Mouse (Mus musculus) midbrain, embryonic 10.5 days (tissue): ENCODE measurements around the gene Ksr1. TPM values are rescaled to one million over a fixed set of nuclear protein-coding genes. Genes with fewer than 3 reads are reported as not detected.

Experiments used
- DNase-seq: peaks from one replicate; pipeline ENCODE4 v3.0.0-alpha.2; 2017; ENCODE audit warnings: low spot score
- H3K27ac ChIP-seq: fragments of 300-500 bp; sonication (generic); replicated peaks from 2 replicates; pipeline ENCODE4 v1.5.1; 2016; ENCODE audit warnings: mild to moderate bottlenecking
- H3K27me3 ChIP-seq: fragments of 300-500 bp; sonication (generic); 2 replicates; pipeline ENCODE4 v1.6.1; 2016; ENCODE audit warnings: low read depth, mild to moderate bottlenecking; ENCODE audit not compliant: poor library complexity, severe bottlenecking
- H3K36me3 ChIP-seq: fragments of 300-500 bp; sonication (generic); 2 replicates; pipeline ENCODE4 v1.6.1; 2016; ENCODE audit warnings: mild to moderate bottlenecking, moderate library complexity
- H3K4me1 ChIP-seq: fragments of 300-500 bp; sonication (generic); 2 replicates; pipeline ENCODE4 v1.6.1; 2016
- H3K4me3 ChIP-seq: fragments of 300-500 bp; sonication (generic); 2 replicates; pipeline ENCODE4 v1.5.1; 2016; ENCODE audit warnings: mild to moderate bottlenecking, moderate library complexity
- H3K9me3 ChIP-seq: fragments of 300-500 bp; sonication (generic); replicated peaks from 2 replicates; pipeline ENCODE4 v1.6.1; 2016; ENCODE audit warnings: mild to moderate bottlenecking
- WGBS: fragments of 180-500 bp; shearing (Covaris S2); methylation state at CpG from one replicate; pipeline ENCODE4 v1.1.7; 2016; 5-methylcytosine and 5-hydroxymethylcytosine counted together
- polyA plus RNA-seq: library from polyadenylated mRNA; unstranded; fragments of >200 nt; fragmentation: Nextera tagmentation; extraction: Ambion mirVana; gene quantifications from 2 replicates; pipeline ENCODE4 v1.2.1, GENCODE M21; 2016

The Ksr1 gene
- polyA plus RNA-seq, 1 experiment from 2014 or later, result 1.7 TPM

DNA sequence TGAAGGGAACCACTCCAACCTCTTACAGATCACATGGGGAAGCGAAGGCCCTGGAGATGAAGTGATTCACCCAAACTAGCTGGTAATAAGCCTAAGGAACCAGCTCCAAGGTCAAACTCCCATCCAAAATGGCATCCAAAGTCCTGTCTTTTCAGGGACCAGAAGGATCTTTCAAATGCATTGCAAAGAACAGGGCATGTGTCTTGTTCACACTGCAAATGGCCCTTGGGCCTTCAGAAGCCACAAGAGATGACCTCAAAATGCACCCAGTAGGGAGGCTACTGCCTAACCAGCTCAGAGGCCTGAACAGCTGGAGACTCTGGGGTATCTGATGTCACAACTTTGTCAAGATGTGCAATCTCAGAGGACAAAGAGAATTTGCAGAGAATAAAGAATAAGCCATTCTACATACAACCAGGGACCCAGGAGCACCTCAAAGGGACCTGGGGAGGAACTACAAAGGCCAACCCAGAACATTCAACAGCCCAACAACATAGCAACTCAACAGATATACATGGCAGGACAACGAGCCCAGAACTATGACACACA is 2.1 kb downstream of the Ksr1 start:
- H3K4me3 ChIP-seq, result 0 out of 2 replicates have a peak overlapping the region, but pooled peaks have one; percentile 84
- WGBS, result 83% methylated on average over 2 of the region's 2 CpGs
- peaks cover 45% of the 10 kb centered on the region for H3K4me1 ChIP-seq

DNA sequence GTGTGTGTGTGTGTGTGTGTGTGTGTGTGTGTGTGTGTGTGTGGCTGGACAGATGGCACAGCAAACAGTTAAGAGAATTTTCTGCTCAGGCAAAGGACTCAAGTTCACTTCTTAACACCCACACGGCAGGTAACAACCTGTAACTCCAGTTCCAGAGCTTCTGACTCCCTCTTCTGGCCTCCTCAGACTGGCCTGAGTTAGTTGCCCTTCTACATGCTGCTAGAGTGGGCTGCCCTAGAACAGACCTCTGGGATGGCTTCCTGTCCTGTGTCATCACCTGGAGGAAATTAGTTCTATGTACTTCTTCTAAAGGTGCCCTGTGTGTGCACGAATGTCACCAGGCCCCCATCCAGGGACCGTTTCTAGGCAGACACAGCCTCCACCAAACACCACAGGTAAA is 2.9 kb downstream of the Ksr1 start:
- DNase-seq, result no peak
- Histone ChIP-seq H3K9me3 (no peaks in the 10 kb centered on the region), H3K27ac (no peak overlapping the region), H3K4me3 (no peak overlapping the region), H3K27me3 (peaks cover 9% of the 10 kb centered on the region; the same call in 1 of the 2 replicates), H3K4me1 (peaks cover 45% of the 10 kb centered on the region), H3K36me3 (no peaks in the 10 kb centered on the region)
- WGBS, result 88% methylated on average over 3 of the region's 3 CpGs

More for the DNA sequence above, 2.1 kb downstream of the Ksr1 start:
- H3K27ac ChIP-seq, result no peak overlapping the region
- H3K9me3 ChIP-seq, result no peaks in the 10 kb centered on the region
- peaks cover 9% of the 10 kb centered on the region; the same call in 1 of the 2 replicates for H3K27me3 ChIP-seq
- DNase-seq, result no peak
- no peaks in the 10 kb centered on the region for H3K36me3 ChIP-seq

DNA sequence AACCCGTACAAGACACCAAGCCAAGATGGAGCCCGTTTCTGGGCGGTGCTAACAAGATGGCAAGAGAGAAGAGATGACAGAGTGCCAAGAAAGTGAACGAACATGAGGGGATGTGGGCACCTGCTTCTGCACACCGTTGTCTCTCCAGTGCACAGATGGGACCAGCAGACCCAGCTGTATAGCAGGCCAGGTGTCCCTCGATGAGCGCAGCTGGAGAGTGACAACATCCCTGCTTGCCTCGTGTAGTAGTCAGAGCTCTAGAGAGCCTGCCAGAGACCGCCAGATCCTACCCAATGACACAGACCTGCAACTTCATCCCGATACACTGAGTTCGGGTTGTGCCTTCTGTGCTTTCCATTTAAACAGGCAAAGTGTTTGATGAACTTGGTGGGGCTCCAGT is 3.8 kb downstream of the Ksr1 start:
- 93% methylated on average over 11 of the region's 11 CpGs for WGBS
- DNase-seq, result no peak
- Histone ChIP-seq H3K4me1 (peaks cover 45% of the 10 kb centered on the region), H3K4me3 (no peak overlapping the region), H3K27ac (no peak overlapping the region), H3K9me3 (no peaks in the 10 kb centered on the region), H3K36me3 (no peaks in the 10 kb centered on the region), H3K27me3 (peaks cover 9% of the 10 kb centered on the region; the same call in 1 of the 2 replicates)

DNA sequence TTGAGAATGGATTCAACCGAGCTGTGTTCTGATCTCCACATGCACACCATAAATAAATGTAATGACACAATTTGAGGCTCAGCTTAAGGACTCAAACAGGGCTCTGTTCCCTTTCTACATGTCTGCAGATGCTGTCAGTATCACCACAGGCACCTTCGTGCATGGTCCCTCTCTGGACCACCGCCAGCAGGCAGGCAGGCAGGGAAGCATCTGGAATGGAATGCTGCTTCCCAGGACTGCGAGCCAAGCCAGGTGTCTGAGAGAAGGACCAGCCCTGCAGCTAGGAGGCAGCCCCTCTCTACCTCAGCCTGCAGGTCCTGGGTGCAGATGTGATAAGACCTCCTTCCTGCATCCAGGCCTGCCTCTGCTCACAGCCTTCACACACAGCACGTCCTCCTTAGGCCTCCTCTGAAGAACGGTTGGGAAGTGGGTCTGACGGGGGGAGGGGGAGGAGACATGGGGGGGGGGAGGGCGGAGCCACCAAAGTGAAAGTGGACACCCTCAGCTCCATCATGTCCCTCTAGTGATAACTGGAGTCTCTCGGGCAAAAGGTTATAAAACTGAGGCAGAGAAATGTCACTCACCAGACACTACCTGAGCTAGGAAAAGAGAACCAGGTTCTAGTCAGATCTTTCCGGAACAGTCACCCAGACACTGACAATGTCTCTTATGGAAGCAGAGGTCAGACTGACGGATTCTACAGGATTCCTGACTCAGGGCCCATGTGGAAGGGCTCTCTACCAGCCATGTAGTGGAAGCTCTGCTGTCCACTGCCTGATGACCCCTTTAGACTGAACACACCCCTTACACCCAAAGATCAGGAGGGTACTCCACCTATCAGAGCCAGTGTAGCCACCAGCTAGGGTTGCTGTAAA is 4.7 kb downstream of the Ksr1 start:
- DNase-seq, result no peak

DNA sequence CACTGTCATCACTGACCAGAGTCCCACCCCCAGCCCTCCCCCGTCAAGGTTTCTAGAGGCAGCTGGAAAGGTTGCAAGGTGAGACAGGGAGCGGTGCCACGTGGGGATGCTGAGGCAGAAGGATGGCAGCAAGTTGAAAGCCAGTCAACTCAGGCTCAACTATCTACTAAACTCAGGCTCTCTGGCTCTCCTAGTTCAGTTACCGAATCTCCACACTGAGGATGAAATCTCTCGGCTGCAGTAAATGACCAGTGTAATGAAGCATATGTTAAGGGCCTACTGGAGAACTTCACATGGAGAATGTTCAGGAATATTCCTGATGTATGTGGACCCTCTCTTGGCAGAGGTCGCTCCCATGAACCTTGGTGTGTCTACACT is 5.7 kb downstream of the Ksr1 start:
- peaks cover 39% of the 10 kb centered on the region for H3K4me1 ChIP-seq
- 90% methylated on average over 6 of the region's 6 CpGs for WGBS

More for the DNA sequence above, 4.7 kb downstream of the Ksr1 start:
- H3K27me3 ChIP-seq, result peaks cover 9% of the 10 kb centered on the region; the same call in 1 of the 2 replicates
- 55% methylated on average over 11 of the region's 11 CpGs for WGBS
- no peak overlapping the region for H3K4me3 ChIP-seq
- H3K9me3 ChIP-seq, result no peaks in the 10 kb centered on the region
- H3K4me1 ChIP-seq, result peaks cover 42% of the 10 kb centered on the region
- 0 out of 2 replicates have a peak overlapping the region, but pooled peaks have one; percentile 42 for H3K27ac ChIP-seq
- no peaks in the 10 kb centered on the region for H3K36me3 ChIP-seq

DNA sequence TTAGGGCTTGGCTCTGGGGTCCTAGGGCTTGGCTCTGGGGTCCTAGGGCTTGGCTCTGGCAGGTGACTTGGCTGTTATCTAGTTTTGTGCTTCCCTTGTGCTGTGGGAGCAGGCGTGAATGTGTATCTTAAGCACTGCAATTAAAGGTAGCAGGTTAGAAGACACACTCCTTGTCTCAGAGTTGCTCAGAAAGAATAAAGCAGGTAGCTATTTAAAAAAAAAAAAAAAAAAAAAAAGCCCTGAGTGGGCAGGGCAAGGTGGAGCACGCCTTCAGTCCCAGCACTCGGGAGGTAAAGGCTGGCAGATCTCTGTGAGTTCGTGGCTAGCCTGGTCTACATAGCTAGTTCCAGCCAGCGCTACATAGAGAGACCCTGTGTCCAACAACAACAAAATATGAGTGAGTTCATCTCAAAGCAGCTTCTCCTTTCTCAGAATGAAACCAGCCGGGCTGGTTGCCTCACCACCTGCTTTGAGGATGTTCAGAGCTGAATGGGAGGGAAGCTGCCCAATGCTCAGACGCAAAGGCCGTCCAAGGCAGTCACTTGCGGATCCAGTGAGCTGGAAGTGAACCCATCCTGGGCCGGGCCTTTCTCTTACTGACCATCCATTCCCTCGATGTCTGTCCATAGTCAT is 6.2 kb downstream of the Ksr1 start:
- H3K4me1 ChIP-seq, result peaks cover 34% of the 10 kb centered on the region
- H3K4me3 ChIP-seq, result no peak overlapping the region
- peaks cover 6% of the 10 kb centered on the region; the same call in 1 of the 2 replicates for H3K27me3 ChIP-seq
- H3K27ac ChIP-seq, result no peak overlapping the region
- H3K36me3 ChIP-seq, result no peaks in the 10 kb centered on the region
- DNase-seq, result no peak
- WGBS, result 91% methylated on average over 11 of the region's 11 CpGs
- H3K9me3 ChIP-seq, result no peaks in the 10 kb centered on the region

More for the DNA sequence above, 5.7 kb downstream of the Ksr1 start:
- Histone ChIP-seq H3K27ac (no peak overlapping the region), H3K4me3 (no peak overlapping the region), H3K27me3 (peaks cover 9% of the 10 kb centered on the region; the same call in 1 of the 2 replicates), H3K9me3 (no peaks in the 10 kb centered on the region), H3K36me3 (no peaks in the 10 kb centered on the region)
- no peak for DNase-seq

DNA sequence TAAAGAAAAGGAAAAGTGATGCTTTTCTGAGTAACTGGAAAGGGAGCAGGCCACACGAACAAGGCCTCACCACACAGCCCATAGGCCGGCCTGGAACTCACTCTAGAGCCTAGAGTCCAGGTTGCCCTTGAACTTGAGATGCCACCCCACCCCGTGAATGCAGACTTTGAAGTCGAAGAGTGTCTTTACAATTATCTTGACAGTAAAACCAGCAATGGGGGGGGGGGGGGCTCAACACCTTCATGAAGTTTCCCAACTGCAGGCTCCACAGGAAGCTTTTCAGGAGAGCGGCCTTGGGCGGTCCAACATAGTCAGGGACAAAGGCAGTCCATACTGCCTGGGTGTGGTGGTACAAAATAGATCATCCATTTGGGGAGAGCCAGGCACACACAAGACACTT is 7.6 kb downstream of the Ksr1 start:
- Histone ChIP-seq H3K4me1 (peaks cover 26% of the 10 kb centered on the region), H3K4me3 (no peak overlapping the region), H3K9me3 (no peaks in the 10 kb centered on the region), H3K36me3 (no peaks in the 10 kb centered on the region), H3K27ac (no peak overlapping the region), H3K27me3 (no peaks in the 10 kb centered on the region)
- no peak for DNase-seq
- 93% methylated on average over 6 of the region's 6 CpGs for WGBS

DNA sequence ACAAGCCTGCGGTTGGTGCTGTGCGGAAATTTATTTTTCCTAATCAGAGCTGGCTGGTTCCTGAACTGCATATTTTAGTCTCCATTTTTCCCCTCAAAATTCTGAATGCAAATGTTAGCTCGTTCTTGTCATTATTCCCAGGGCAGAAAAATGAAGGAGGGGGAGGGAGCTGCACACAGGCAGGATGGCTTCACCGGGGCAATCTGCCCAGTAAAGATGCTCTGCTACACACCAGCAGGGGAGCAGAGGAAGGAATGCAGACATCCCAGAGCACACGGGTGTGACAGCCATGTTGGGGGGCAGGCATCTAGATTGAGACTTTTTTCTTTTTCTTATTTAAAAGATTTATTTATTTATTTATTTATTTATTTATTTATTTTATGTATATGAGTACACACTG is 9.0 kb downstream of the Ksr1 start:
- 80% methylated on average over 5 of the region's 5 CpGs for WGBS
- peaks cover 24% of the 10 kb centered on the region for H3K4me1 ChIP-seq
- no peak overlapping the region for H3K4me3 ChIP-seq
- no peaks in the 10 kb centered on the region for H3K27me3 ChIP-seq
- no peaks in the 10 kb centered on the region for H3K36me3 ChIP-seq
- no peak for DNase-seq
- H3K27ac ChIP-seq, result no peak overlapping the region
- no peaks in the 10 kb centered on the region for H3K9me3 ChIP-seq

DNA sequence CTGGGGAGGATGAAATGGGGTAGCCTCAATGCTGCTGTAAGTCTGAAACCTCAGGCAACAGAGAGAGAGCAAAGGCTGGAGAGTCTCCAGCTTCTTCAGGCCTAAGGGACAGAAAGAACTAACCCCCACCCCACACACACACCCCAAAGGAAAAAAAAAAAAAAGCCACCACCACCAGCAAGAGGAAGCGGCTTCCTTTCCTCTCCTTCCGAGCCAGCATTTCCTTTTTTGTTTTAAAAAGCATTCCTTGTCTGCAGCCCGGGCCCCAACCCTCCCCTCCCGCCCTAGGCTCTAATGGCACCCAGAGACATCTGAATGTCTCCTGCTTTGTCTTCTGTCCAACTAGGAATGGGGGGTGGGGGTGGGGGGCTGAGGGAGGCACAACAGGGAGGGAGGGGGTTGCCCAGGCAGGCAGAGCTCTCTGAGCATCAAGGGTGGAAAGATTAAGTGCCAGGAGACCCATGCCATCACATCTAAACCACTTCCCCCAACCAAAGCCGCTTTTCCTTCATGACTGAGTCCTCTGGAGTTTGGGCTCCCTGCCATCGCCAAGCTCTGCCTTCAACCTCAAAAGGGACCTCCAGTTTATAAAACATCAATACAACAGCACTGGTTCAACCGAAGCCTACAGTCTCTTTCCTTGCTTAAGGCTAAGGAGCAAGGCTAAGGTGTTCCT is 10.4 kb downstream of the Ksr1 start:
- Histone ChIP-seq H3K4me3 (no peak overlapping the region), H3K27ac (peak overlapping the region; percentile 34), H3K27me3 (no peaks in the 10 kb centered on the region), H3K36me3 (no peaks in the 10 kb centered on the region), H3K9me3 (no peaks in the 10 kb centered on the region), H3K4me1 (peaks cover 17% of the 10 kb centered on the region)
- DNase-seq, result no peak
- 46% methylated on average over 7 of the region's 7 CpGs for WGBS

DNA sequence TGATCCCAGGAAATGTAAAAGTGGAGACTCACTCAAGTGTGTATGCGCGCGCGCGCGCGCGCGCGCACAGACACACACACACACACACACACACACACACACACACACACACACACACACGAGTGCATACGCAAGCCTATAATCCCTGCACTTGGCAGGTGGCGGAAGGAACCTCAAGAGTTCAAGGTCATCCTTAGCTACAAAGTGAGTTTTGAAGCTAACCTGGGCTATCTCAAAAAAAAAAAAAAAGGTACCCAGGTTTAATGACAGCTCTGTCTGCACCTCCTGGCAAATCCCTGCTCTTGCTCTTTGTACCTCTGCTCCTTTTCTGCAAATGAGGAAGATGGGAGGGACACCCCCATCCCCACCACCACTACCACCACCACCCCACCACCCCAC is 11.1 kb downstream of the Ksr1 start:
- WGBS, result 96% methylated on average over 13 of the region's 13 CpGs
- Histone ChIP-seq H3K36me3 (no peaks in the 10 kb centered on the region), H3K27me3 (no peaks in the 10 kb centered on the region), H3K4me3 (no peak overlapping the region), H3K4me1 (peaks cover 18% of the 10 kb centered on the region), H3K27ac (no peak overlapping the region), H3K9me3 (no peaks in the 10 kb centered on the region)
- DNase-seq, result no peak

DNA sequence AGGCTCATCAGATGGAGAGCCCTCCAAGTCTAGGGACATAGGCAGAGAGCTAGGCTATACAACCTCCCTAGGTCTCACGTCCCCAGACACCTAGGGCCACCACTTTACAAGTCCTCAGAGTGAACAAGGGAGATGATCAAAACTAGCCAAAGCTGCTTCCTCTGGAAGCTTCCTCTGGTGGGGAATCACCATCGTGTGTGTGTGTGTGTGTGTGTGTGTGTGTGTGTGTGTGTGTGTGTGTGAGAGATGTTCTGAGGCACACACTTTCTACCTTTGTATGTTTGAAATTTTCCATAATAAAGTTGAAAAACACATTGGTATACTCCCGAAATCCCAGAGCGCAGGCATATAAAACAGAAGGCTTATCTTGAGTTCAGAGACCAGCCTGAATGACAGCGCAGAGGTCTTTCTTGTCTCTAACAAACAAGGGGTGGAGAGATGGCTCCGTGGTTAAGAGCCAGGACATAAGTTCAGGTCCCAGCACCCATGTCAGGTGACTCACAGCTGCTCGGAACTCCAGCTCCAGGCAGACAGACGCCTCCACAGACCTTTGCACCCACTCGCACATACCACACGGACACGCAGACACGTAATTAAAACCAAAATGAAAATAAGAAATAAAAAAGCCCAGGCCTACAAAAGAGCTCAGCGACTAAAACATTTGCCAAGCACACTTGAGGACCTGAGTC is 11.6 kb downstream of the Ksr1 start:
- H3K27me3 ChIP-seq, result no peaks in the 10 kb centered on the region
- WGBS, result 92% methylated on average over 13 of the region's 13 CpGs
- H3K36me3 ChIP-seq, result no peaks in the 10 kb centered on the region
- H3K9me3 ChIP-seq, result no peaks in the 10 kb centered on the region
- H3K4me3 ChIP-seq, result no peak overlapping the region
- no peak for DNase-seq
- H3K27ac ChIP-seq, result no peak overlapping the region
- peaks cover 18% of the 10 kb centered on the region for H3K4me1 ChIP-seq

DNA sequence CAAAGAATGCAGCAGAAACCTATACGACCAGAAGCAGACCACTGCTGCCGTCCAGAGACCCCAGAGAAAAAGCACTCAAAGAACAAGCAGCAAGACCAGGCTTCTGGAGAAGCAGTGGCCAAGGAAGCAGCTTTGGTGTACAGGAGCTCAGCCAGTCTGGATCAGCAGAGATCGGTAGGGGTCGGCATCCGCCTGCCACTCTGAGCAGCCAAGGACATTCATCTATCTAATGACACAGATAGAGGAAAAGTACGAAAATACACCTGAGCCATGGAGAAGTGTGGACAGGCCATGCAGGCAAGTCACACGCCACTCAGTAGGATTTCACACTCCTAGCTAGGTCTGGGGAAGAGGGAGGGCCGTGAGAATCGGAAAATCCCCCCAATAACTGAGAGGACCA is 12.2 kb downstream of the Ksr1 start:
- 91% methylated on average over 9 of the region's 9 CpGs for WGBS
- Histone ChIP-seq H3K27me3 (no peaks in the 10 kb centered on the region), H3K4me3 (no peak overlapping the region)

More for the DNA sequence above, 12.2 kb downstream of the Ksr1 start:
- H3K27ac ChIP-seq, result no peak overlapping the region
- no peaks in the 10 kb centered on the region for H3K9me3 ChIP-seq
- DNase-seq, result no peak
- no peaks in the 10 kb centered on the region for H3K36me3 ChIP-seq
- H3K4me1 ChIP-seq, result peaks cover 18% of the 10 kb centered on the region
